Mouse (Mus musculus) 3134 (cell line): ENCODE measurements around the gene Ogfod2.

ENCODE experiments used
- DNase-seq: peaks from one replicate; pipeline ENCODE4 v3.0.0-alpha.2; 2011; ENCODE audit warnings: low spot score; ENCODE audit not compliant: insufficient read length; ENCODE audit errors: extremely low read depth

Gene Ogfod2

DNA sequence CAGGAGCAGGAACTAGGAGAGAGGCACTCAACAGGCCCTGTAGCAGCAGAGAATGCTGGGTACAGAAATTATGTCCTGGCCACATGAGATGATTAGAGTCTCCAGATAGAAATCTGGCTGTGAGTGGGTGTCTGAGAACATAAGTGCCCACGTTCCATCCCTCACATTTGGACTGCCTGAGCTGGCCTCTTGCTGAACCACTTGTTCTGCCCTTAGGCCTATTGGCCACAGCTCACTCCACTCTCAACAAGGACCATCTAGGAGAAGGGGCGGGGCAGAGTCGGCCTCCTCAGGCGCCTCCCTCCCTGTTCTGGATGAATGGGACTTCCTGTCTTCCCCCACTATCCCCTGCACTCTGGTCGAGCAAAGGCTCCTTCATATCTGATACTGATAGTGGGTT is 36.9 kb downstream of the Ogfod2 start:
- no peak for DNase-seq

DNA sequence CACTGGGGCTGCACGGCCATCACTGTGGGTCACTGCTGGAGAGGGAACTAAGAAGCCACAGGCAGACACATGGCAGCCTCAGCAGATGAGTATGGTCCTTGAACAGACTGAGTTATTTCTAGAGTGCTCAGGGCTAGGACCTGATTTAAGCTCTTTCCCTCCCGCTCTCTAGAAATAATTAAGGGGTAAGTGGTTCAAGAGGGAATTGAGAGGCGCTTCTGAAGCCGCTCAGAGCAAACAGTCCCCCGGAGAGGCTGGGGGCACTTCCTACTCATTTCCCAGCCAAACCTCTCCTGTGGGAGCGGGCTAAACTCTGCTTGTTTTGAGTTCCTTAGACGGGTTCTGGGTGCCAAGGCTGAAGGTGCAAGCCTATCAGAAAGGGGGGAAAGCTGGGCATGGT is 38.8 kb downstream of the Ogfod2 start:
- no peak for DNase-seq

DNA sequence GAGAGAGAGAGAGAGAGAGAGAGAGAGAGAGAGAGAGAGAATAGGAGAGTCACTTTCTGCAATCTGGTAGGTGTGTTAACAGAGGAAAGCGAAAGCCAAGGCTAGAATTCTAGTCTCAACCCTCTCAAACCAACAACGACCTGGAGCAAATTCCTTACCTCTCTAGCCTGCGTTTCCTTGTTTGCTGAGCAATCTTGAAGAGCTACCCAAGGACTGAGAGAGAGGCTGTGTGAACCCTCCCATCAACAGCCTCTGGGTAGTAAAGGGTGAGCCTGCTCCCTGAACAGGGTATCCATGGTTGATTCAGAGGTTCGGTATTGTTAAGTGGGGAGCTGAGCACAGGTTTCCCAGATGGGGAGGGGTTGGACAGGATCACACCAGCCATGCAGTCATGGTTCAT is 40.6 kb downstream of the Ogfod2 start:
- no peak for DNase-seq

DNA sequence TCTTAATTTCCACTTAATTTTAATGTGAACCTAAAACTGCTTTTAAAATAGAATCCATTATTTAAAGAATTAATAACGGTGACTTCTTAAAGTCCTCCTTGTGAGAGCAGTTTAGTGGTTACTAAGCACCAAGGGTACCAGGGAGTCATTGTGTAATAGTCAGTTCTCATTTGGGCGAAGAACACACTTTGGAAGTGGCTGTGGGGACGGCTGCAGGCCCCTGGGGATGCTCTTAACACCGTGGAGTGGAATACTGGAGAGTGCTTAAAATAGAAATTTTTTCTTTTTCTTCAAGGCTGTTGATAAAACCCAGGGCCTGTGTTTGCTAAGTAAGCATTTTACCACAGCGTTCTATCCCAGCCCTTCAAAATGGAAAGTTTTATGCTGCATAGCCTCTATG is 43.8 kb downstream of the Ogfod2 start:
- no peak for DNase-seq

DNA sequence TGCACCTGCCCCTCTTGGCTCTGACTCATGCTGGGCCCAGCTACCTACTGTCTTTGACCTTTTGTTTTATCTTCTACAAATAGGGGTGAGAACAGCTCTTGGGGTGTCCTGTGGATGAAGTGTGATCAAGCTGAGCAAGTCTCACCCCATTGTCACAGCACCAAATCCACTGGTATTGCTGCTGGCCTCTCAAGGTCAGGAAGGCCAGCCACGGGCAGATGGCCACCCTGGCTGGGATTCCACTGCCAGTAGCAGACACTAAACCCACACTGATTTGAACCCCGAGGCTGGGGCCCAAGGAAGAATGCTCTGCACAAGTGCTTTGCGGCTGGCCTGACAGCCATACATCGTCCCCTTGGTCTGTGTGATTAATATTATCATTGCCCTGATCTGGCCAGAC is 46.2 kb downstream of the Ogfod2 start:
- DNase-seq = no peak

DNA sequence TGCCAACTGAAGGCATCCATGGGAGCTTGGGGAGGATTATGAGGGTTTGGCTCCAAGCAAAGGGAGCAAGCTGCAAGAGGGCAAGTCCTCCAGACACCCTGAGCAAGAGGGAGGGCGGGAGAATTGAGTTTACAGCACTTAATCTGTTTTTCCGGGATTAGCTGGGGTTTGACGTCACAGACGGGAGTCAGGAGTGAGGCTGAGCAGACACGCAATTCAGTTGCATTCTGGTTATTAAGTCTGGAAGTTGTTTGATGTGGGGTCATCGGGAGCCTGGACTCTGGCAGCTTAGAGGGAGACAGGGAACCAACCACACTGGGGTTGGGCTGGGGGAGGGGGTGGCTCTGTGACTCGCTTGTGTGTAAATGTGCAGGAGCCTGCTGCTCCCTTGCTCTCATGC is 47.4 kb downstream of the Ogfod2 start:
- no peak for DNase-seq

DNA sequence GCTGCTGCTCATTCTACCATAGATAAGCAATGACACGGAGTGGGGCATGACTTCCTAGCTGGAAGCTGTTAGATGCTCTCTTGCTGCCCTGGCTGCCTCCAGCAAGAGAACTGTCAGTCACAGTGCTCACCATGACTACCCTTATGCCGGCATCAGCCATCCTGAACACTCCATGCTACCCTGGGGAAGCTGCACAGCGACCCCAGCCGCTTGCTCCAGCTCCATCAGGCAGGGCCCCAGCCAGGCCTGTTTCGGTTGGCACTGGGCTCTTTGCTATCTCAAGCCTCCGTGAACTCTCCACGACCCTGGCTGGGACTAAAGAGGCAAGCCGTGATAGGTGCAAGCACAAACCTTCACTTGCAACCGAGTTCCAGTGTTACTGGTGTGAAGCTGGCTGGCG is 49.7 kb downstream of the Ogfod2 start:
- DNase-seq = no peak

DNA sequence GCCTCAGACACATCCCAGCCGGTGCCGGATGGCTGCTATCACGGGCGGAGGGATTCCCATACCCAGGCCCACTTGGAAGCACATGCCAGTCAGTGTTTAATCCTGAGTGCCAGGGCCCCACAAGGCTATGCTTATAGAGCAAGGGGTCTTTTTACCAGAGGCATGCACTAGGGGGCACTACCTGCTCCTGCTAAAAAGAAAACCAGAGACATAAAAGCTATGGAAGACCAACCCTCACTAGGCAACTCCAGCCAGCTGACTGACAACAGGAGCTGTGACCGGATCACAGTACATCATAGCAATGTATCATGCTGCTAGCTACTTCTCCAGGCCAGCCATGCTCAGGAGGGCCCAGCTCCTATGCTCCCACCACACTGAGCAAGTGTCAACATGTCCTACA is 50.5 kb downstream of the Ogfod2 start:
- DNase-seq = peak; percentile 42

DNA sequence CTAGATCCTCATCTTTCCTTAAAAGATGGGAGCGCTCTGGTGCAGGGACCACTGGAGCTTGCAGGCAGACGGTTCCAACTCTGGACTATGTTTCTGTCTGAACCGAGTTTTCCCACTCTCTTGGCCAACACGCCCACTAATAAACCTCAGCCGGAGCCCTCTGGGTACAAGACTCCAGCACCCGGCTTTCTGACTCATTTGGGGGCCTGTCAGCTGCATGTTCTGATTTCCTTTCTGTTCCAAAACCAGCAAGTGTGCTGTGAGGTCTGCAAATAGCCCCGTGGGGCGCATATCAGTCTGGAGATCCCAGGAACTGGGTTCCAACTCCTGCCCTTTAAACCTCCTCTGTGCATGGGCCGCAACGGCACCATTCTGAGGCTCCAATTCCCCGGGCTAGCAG is 51.3 kb downstream of the Ogfod2 start:
- no peak for DNase-seq
